Mouse (Mus musculus) cerebellum, adult 2 months (tissue): ENCODE results near the gene Tbc1d17.

ENCODE experiments used
- CTCF ChIP-seq: fragments of 200-500 bp; IDR thresholded peaks from 2 replicates; pipeline ENCODE4 v1.5.1; 2011; ENCODE audit warnings: low read depth, mild to moderate bottlenecking, control low read depth, low read length, moderate library complexity, borderline replicate concordance; ENCODE audit not compliant: insufficient read depth
- POLR2A ChIP-seq: fragments of 200-500 bp; IDR thresholded peaks from 2 replicates; pipeline ENCODE4 v1.6.1; 2011; ENCODE audit warnings: low read length, control low read depth, borderline replicate concordance; ENCODE audit not compliant: insufficient read depth

GRCm38 (mm10) chr7:44847772-44848171 lies 1.1 kb downstream of the Tbc1d17 start:
- no peak for TF ChIP-seq POLR2A
- no peak for TF ChIP-seq CTCF
